Mouse (Mus musculus) heart, postnatal 25 days (tissue): ENCODE data around the gene Sqstm1. TPM values are rescaled to one million over a fixed set of nuclear protein-coding genes. Genes with fewer than 3 reads are reported as not detected.

Experiments used
- DNase-seq: peaks from one replicate; pipeline ENCODE4 v3.0.0; 2022; ENCODE audit warnings: low spot score
- intact Hi-C: fragments of 180-260 bp; cut with DNase I; formaldehyde crosslinking; loops from one replicate; pipeline ENCODE4 v1.15.1; 2025
- total RNA-seq, 2 experiments: library from RNA; stranded (reverse); gene quantifications; 2 replicates each; pipeline ENCODE4 v1.2.3; 2021

Sqstm1 gene
- total RNA-seq, 2 experiments from 2014 or later = 265 to 324 TPM

DNA sequence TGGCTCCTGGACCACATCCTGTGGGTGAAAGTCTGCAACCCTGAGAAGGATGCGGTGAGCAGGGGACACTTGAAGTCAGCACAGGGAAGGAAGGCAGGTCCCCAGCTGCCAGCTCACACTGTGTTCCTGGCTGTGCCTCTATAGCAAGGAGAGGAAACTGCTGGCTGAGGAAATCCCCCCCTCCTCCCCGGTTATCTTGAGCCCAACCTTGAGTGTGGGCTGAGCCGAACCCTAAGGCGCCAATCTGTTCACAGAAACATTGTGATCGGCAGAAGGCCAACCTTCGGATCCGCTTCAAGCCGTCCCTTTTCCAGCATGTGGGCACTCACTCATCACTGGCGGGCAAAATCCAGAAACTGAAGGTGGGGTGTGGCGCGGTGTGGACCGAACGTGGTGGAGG, 22.4 kb upstream of the Sqstm1 start:
- intact Hi-C loops = loop anchor here (5.0 kb wide), 1 partner anchor 246 kb away; no protein-coding TSS in a partner anchor
- no peak for DNase-seq

DNA sequence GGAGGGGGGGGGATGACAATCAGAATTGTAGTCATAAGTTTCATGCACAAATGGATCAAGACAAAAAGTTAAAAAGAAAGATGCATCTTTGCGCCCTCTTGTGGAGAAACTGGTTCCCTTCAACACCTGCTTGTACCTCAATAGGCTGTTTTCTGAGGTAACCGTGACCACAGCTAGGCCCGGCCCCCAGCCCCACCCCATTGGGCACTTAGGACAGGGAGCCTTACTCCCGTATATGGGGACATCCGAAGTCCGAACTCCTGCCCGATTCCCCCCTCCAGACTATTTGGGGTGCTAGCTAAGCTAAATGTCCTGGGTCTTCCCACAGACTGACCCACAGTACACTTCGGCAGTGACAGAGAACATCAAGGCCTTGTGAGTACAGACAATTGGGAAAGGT, 20.8 kb upstream of the Sqstm1 start:
- intact Hi-C loops = loop anchor here (2.0 to 5.0 kb wide), 2 partner anchors 71 to 244 kb away; no protein-coding TSS in a partner anchor
- DNase-seq = no peak

DNA sequence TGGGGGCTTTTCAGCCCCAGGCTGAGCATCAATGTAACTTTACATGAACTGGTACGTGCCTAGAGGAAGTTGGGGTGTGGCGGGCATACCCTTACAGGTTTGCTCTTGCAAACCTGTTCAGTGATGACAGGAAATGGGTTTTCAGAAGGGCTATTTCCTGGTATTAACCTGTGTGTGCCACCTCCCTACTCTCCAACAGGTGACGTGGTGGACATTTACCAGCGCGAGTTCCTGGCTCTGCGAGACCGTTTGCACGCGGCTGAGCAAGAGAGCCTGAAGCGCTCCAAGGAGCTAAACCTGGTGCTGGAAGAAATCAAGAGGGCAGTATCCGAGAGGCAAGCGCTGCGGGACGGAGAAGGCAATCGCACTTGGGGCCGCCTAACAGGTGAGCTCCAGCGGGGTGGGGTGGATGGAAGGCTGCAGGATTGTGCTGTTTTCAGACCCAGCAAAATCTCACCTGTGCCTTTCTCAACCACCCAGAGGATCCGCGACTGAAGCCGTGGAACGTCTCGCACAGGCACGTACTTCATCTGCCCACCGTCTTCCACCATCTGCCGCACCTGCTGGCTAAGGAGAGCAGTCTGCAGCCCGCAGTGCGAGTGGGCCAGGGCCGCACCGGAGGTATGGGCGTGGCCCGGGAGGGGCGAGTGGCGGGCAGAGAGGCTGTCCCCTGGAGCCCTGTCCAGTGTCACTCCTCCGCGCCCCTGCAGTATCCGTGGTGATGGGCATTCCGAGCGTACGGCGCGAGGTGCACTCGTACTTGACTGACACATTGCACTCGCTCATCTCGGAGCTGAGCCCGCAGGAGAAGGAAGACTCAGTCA, 20.1 kb upstream of the Sqstm1 start:
- intact Hi-C loops = loop anchor here (2.0 to 5.0 kb wide), 2 partner anchors 70 to 243 kb away; no protein-coding TSS in a partner anchor
- DNase-seq = no peak

DNA sequence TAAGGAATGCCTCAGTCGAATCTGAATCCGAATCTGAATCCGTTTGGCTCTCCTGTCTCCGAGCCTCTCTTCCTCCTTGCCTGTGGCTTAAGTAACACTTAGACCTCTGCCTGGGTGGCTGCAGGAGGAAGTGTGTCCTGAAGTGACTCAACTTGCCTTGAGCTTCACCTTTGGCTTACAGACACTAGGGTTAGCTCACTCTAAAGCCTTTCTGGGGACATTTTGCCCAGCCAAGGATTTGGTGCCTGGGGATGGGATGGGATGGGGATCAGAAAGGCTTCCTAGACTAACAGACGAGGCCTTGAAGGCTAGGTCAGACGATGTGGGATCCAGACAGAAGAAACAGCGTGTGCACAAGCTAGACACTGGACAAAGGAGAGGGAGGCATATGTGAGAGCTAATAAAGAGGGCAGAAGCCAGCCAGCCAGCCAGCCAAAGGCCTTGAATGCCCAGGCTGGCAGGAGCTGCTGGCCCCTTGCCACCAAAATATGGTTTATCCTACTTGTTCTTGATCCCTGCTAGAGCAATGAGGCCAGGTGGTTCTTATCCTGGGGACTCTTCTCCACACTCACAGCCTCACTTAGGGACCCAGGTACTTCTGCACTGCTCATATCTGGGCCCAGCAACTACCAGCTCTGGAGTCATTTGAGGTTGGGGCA, 18.8 kb upstream of the Sqstm1 start:
- DNase-seq = no peak
- intact Hi-C loops = loop anchor here (5.0 kb wide), 3 partner anchors 33 to 202 kb away; partner anchors contain the start of genes Rnf130 and Tbc1d9b

DNA sequence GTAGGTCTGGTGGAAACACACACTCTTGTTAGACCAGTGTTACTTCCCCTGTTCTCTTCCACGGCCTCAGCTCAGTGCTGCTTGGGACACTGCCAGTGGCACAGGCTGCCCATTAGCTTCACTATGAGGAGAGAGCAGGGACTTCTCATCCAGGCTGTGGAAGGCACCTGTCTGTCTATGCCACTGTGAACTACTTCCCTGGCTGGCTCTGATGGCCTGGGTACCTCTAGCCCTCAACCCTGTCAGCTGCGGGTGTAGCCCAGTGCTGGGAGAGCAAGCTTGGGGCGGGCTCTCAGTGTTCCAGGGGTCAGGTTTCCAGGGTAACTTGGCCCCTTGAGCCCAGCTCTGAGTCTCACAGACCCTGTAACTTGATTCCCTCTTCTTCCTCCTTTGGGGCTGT, 18.1 kb upstream of the Sqstm1 start:
- intact Hi-C loops = loop anchor here (5.0 kb wide), 3 partner anchors 34 to 201 kb away; partner anchors contain the start of genes Rnf130 and Tbc1d9b
- no peak for DNase-seq

DNA sequence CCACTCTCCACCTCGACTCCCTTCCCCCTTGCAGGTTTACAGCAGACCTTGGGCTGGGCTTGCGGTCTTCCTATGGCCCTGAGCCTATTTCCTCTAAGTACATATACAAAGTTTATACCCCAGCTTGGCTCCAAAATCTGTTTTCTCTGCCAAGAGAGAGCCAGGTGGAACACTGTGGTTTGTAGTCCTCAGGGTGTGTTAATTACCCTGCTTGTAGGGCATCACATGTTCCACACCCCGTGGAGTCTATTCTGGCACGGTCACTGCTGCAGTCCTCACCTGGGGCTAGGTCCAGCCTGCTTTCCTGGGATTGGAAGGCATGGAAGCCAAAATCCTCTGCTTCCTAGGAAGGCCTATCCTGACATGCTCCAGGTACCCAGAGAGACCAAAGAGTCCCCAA, 17.1 kb upstream of the Sqstm1 start:
- intact Hi-C loops = loop anchor here (5.0 kb wide), 3 partner anchors 35 to 200 kb away; partner anchors contain the start of genes Rnf130 and Tbc1d9b
- no peak for DNase-seq

DNA sequence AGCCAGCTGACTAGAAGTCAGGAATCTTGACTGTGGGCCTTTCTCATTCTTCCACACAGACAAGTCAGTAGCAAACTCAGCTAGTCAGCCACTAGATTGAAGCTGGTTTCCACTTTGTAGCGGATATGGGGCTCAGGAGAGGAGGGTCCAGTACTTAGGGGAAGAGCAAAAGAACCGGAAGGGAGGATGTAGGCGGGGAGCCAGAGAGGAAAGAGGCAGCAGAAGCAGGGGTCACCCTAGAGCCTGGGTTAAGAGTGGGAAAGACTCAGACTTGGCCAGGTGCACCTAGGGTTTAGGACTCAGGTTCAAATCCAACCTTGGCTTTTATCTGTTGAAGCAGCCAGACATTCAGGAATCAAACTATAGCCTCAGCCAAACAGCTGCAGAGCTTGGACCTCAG, 16.6 kb upstream of the Sqstm1 start:
- DNase-seq = no peak
- intact Hi-C loops = loop anchor here (5.0 kb wide), 3 partner anchors 35 to 200 kb away; partner anchors contain the start of genes Rnf130 and Tbc1d9b

DNA sequence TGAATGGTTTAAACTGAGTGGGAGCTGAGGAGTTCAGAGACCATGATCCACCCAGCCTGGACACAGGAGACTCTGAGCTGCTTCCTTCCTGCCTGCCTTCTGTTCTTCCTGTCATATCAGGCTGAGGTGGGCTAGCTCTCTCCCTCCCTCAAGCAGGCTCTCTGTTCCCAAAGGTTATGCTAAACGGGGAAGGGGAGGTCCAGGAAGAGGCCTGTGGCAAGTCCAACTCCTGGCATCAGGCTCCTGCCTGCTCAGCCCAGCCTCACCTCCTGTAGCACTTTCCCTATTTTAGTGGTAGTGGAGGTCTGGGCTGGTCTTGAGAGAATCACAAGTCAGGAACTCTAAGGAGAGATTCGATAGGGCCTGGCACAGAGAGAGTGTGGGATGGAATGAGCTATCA, 15.8 kb upstream of the Sqstm1 start:
- intact Hi-C loops = loop anchor here (5.0 kb wide), 3 partner anchors 36 to 199 kb away; partner anchors contain the start of genes Rnf130 and Tbc1d9b
- no peak for DNase-seq

DNA sequence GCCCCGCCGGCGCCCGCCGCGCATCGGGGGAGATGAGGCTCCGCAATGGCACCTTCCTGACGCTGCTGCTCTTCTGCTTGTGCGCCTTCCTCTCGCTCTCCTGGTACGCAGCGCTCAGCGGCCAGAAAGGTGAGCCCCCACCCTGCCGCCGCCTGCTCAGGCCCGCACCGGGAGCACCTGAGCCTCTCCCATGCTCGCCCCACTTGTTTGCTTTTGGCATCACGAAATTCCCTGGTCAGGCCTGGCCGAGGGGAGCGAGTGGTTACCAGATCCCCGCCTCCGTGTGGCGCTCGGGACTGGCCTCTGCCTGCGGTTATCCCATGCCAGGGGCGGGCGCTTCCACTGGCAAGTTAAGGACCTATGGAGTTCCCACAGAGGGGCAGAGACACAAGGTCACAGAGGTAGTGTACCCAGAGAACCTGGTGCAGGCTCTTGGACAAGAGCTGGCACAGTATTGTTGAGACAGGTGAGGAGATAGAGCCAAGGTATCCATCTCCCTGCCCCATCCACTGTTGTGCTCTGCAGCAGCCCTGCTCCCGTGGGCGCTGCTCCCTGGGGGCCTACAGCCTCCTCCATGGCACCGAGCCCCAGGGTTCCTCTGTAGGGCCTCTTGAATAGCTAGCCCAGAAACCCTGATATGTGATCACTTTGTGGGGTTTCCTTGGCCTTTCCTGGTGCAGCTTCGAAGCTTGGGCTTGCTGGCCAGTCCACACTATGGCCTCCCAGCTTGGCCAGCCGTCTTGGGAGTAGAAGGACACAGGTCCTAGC, 15.2 kb upstream of the Sqstm1 start:
- no peak for DNase-seq
- intact Hi-C loops = loop anchor here (1.0 to 5.0 kb wide), 5 partner anchors 12 to 198 kb away; partner anchors contain the start of genes Mrnip, Rnf130 and Tbc1d9b

DNA sequence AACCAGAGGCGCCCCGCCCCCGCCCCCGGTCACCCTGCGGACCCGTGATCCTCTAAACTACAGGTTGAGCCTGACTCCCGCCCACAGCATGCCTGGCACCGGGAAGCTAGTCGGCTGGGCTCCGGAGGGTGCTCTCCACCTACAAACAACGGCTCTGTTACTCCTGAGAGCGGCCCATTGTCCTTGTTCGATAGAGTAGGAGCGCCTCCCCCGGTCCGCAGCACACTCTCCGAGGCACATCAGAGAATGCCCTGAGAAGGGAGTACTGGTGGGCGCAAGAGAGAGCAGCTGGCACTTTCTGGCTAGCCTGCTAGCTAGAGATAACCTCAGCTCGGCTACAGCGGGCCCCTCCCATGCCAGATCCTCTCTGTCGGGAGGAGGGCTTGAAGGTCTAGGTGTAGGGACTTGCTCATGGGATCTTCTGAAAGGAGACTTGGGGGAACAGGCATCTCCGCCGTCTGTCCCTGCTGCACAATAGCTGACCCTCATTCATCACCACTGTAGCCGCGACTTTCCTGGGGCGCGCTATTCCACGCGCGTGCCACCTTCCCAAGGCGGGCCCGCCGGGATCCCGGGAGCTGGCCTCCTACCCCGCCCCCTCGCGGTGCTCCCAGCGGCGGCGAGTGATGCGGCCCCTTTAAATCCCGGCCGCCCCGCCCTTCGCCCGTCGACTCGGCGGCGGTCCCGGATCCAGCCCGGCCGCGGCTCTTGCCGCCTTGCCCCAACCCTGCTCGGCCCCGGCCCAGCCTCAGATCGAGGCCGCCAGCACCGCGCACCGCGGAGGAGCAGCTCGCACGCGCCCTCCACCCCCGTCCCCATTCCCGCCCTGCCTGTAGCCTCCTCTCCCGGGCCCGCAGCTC, 14.3 kb upstream of the Sqstm1 start:
- DNase-seq = peak; percentile 82
- intact Hi-C loops = loop anchor here (1.0 to 5.0 kb wide), 5 partner anchors 12 to 198 kb away; partner anchors contain the start of genes Mrnip, Rnf130 and Tbc1d9b

DNA sequence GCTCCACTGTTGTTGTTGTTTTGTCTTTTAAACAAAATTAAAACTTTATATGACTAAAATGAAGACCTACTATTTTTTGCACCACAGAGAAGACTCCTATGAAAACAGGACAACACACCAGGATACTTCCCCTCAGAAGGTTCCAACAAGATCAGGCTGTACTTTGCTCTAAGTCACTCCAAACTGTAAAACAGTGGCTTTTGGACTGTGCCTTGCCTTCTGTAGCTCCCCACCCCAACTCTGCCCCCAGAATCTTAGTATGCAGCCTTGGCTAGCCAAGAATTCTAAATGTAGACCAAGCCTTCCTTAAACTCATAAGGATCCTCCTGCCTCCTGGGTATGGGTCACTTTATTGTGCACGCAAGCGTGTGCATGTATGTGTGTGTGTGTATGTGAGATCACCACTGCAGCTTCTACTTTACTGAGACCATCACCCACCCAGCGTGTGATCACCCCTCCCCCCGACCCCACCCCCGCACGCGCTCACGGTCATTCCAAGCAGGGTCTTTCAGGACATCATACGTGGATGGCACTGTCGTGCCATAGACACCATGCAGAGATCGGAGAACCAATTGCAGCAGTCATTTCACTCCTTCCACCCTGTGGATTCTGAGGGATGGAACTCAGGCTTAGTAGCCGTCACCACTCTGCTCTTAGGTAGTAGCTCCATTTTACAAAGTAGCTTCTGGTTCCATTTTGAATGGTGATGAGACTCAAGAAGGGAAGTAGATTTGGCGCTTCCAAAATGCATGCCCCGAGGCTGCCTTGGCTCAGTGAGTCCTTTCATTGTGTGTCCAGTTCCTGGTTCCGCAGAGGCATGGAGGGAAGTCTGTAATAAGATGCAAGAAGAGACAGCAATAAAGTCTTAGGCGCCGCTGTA, 13.4 kb upstream of the Sqstm1 start:
- intact Hi-C loops = loop anchor here (2.0 kb wide), 1 partner anchor 49 kb away; the partner anchor contains the start of gene Mrnip
- DNase-seq = no peak

DNA sequence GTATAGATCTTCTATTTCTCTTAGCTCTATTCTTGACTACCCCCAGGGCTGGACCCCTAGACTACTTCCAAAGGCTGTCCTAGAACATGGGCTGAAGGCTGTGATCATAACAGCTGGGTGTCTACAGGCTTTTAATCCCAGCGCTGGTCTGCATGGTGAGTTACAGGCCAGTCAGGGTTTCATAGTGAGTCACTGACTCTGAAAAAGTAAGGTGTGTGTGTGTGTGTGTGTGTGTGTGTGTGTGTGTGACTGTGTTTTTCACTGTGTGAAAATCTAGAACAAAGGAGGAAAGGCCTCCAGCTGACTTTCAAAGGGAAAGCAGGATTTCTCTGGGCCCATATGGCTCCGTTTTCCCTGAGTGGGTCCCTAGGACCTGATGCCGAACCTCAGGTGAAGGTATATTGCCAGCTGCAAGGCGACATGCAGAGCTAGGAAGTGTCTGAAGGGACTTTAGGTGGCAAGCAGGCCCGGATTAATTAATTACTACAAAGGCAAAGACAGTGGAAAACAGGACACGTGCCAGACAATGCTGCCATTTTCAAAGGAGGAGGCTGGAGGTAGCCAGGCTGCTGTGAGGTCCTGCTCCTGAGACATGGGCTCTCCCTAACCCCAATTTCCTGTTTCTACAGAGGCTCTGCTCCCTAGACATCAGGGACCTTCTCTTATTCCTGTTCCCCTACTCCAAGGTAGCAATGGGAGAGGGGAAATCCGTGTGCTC, 12.1 kb upstream of the Sqstm1 start:
- intact Hi-C loops = no loop called here
- DNase-seq = no peak

DNA sequence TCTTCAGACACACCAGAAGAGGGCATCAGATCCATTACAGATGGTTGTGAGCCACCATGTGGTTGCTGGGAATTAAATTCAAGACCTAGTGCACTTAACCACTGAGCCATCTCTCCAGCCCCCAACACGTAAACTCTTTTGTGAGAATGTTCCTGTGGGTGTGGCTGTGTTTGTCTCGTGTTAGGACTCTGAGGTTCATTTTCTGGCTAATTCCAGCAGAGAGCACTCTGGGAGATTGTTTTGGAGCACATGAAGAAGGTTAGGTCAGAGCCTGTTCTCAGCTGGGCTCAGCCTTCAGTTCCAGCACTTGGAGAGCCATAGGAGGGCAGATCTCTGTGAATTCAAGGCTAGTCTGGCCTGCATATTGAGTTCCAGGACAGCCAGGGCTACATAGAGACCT, 9.2 kb upstream of the Sqstm1 start:
- intact Hi-C loops = no loop called here
- DNase-seq = no peak

DNA sequence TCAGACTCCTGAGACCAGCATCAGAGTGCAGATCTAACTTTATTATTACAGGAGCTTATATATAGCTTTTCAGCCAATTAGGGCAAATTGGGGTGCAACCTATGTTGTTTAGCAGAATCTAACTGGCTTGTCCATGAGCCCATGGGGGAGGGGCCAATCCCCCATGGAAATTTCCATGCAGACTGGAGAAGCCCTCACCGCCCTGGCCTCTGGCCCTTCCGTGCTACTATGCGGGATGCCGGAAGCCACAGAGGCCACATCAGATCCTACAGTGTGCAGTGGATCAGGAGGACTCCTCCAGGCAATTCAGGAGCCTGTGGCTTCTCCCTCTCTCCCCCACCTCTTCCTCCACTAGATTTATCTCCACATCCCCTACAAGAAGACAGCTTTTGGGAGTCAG, 7.2 kb upstream of the Sqstm1 start:
- intact Hi-C loops = no loop called here
- no peak for DNase-seq

DNA sequence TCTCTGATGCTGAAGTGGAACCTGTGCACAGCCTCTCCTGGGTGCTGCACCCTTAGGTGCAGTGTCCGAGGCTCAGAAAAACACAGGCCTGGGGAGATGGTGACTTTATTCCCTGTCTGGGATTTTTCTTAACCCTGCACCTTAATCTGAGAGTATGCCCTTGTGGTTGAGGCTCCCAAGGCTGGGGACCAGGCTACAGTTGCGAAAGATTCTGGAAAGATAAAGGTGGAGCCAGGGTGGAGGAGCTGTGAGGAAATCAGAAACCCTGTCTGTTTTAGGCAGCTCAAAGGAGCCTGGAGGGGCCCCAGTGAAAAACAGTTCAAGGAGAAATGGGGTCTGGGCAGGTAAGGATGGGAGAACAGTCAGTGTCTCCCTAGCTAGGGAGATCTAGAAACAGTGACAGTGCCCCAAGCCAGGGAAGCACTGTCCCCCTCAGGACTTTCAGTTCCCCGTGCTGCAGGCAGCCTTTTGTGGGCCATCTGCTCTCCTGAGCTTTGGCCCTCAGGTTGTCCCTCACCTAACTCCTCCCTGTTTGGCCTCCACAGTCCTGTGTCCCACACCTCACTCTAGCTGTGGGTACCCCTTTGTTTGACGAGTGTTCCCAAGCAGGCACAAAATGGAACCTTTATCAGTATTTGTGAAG, 6.2 kb upstream of the Sqstm1 start:
- intact Hi-C loops = no loop called here

DNA sequence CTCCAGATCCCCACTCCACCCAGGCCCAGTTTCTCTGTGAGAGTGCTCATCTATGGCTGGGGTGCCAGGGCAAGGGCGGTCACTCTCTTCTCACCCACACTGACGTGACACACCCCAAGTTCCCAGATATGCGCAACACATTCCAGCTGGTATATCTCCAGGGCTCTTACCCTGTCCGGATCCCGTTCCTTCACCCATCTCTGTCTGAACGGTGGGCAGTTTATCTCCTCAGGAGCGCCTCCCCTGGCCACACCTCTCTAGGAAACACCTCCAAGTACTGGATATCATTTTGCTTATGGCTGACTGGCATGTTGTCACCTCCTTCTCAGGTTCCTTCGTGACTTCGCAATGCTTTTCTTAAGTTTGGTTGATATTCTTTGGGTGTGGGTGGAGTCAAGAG, 5.0 kb upstream of the Sqstm1 start:
- no peak for DNase-seq
- intact Hi-C loops = no loop called here

More for the DNA sequence above, 6.2 kb upstream of the Sqstm1 start:
- no peak for DNase-seq

DNA sequence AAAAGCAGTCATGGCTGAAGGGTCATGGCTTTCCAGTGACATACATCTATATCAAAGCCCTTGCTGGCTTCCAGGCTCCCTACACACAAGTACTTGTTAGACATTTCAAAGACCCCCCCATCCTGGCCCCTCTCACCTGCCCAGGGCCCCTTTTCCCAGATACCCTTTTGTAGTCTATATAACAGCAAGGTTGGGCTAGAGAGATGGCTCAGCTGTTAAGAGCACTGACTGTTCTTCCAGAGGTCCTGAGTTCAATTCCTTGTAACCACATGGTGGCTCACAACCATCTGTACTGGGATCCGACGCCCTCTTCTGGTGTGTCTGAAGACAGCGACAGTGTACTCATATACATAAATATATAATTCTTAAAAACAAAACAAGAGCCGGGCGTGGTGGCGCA, 4.0 kb upstream of the Sqstm1 start:
- intact Hi-C loops = no loop called here
- no peak for DNase-seq
